Mouse (Mus musculus) myocyte (in vitro differentiated cells): ENCODE measurements at regions not wholly inside any gene's neighbourhood (a gene's known extent, or its start where the extent isn't known, plus 50 kb on each side); places are given as distances from the start of the nearest gene placed in this dataset.

Source experiments
- H3K27me3 ChIP-seq: one replicate; pipeline ENCODE4 v1.6.1; 2011; ENCODE audit not compliant: control insufficient read depth, insufficient read depth, insufficient read length
- H3K36me3 ChIP-seq: one replicate; pipeline ENCODE4 v1.6.1; 2011; ENCODE audit not compliant: control insufficient read depth, insufficient read depth
- H3K4me2 ChIP-seq: one replicate; pipeline ENCODE4 v1.6.1; 2011; ENCODE audit warnings: low read depth, control low read depth
- H3K4me3 ChIP-seq: one replicate; pipeline ENCODE4 v1.5.1; 2011; ENCODE audit warnings: mild to moderate bottlenecking, control low read depth, moderate library complexity
- H3K79me2 ChIP-seq: one replicate; pipeline ENCODE4 v1.6.1; 2011; ENCODE audit not compliant: control insufficient read depth, insufficient read depth
- H3ac ChIP-seq: one replicate; pipeline ENCODE4 v1.6.1; 2011; ENCODE audit not compliant: control insufficient read depth, insufficient read length
- CEBPB ChIP-seq: IDR thresholded peaks from 2 replicates; pipeline ENCODE4 v1.6.1; 2011; ENCODE audit warnings: mild to moderate bottlenecking, moderate library complexity; ENCODE audit not compliant: poor library complexity, insufficient read depth, severe bottlenecking
- E2F4 ChIP-seq: IDR thresholded peaks from one replicate; pipeline ENCODE4 v1.6.1; 2011; ENCODE audit warnings: mild to moderate bottlenecking, control low read depth, moderate library complexity; ENCODE audit not compliant: insufficient read depth
- MAX ChIP-seq: IDR thresholded peaks from one replicate; pipeline ENCODE4 v1.6.1; 2011; ENCODE audit warnings: low read depth, mild to moderate bottlenecking, control low read depth
- MYOD1 ChIP-seq, 3 experiments: IDR thresholded peaks; one replicate each; pipeline ENCODE4 v1.6.1; 2011; ENCODE audit warnings: control low read depth in 2 of 3, low read depth in 2 of 3, mild to moderate bottlenecking in 2 of 3, moderate library complexity in 1 of 3; ENCODE audit not compliant: insufficient read length in 2 of 3, control insufficient read depth in 1 of 3
- MYOG ChIP-seq, 3 experiments: IDR thresholded peaks; one replicate each; pipeline ENCODE4 v1.6.1; 2011; ENCODE audit warnings: control low read depth in 2 of 3, low read depth in 2 of 3, mild to moderate bottlenecking in 2 of 3; ENCODE audit not compliant: insufficient read length in 2 of 3, control insufficient read depth in 1 of 3, insufficient read depth in 1 of 3
- POLR2A ChIP-seq: IDR thresholded peaks from one replicate; pipeline ENCODE4 v1.6.1; 2011; ENCODE audit warnings: low read depth, mild to moderate bottlenecking, control low read depth, moderate library complexity; ENCODE audit not compliant: insufficient read length
- POLR2AphosphoS2 ChIP-seq: IDR thresholded peaks from one replicate; pipeline ENCODE4 v1.6.1; 2011; ENCODE audit warnings: low read depth, control low read depth; ENCODE audit not compliant: insufficient read length
- REST ChIP-seq: IDR thresholded peaks from one replicate; pipeline ENCODE4 v1.6.1; 2011; ENCODE audit warnings: mild to moderate bottlenecking, control low read depth, moderate library complexity; ENCODE audit not compliant: insufficient read depth, insufficient read length
- SRF ChIP-seq: IDR thresholded peaks from one replicate; pipeline ENCODE4 v1.6.1; 2011; ENCODE audit warnings: low read depth; ENCODE audit not compliant: control insufficient read depth, insufficient read length
- TCF12 ChIP-seq: IDR thresholded peaks from one replicate; pipeline ENCODE4 v1.6.1; 2011; ENCODE audit warnings: mild to moderate bottlenecking, control low read depth; ENCODE audit not compliant: poor library complexity, insufficient read depth, severe bottlenecking
- TCF3 ChIP-seq: IDR thresholded peaks from one replicate; pipeline ENCODE4 v1.6.1; 2011; ENCODE audit warnings: low read depth, control low read depth; ENCODE audit not compliant: insufficient read length
- USF1 ChIP-seq: IDR thresholded peaks from one replicate; pipeline ENCODE4 v1.6.1; 2011; ENCODE audit warnings: low read depth, mild to moderate bottlenecking, control low read depth, moderate library complexity

- Histone ChIP-seq H3K4me2 (no peak overlapping the region), H3K36me3 (no peaks in the 10 kb centered on the region), H3K27me3 (peaks cover 5% of the 10 kb centered on the region), H3ac (no peak overlapping the region), H3K79me2 (no peaks in the 10 kb centered on the region), H3K4me3 (no peak overlapping the region)
- TF ChIP-seq E2F4: no peak
- TF ChIP-seq TCF12: no peak
Observed at GRCm38 (mm10) chr17:15157693-15158333, 116.5 kb upstream of the Gm3448 start.

- no peak overlapping the region for H3K4me3 ChIP-seq
- no peak overlapping the region for H3ac ChIP-seq
- H3K27me3 ChIP-seq: no peaks in the 10 kb centered on the region
- no peaks in the 10 kb centered on the region for H3K36me3 ChIP-seq
- no peaks in the 10 kb centered on the region for H3K79me2 ChIP-seq
- no peak overlapping the region for H3K4me2 ChIP-seq
- TF ChIP-seq REST: no peak
Observed at GRCm38 (mm10) chr17:15152996-15153735, 111.8 kb upstream of the Gm3448 start.

- Histone ChIP-seq H3K4me3 (no peak overlapping the region), H3K36me3 (no peaks in the 10 kb centered on the region), H3K27me3 (peaks cover under 1% of the 10 kb centered on the region), H3ac (no peak overlapping the region), H3K79me2 (no peaks in the 10 kb centered on the region), H3K4me2 (no peak overlapping the region)
- no peak for TF ChIP-seq POLR2A
- TF ChIP-seq REST: no peak
- TF ChIP-seq CEBPB: no peak
- no peak for TF ChIP-seq SRF
- no peak for TF ChIP-seq TCF12
- no peak for TF ChIP-seq E2F4
- no peak for TF ChIP-seq MYOD1 (IDR thresholded peaks at IDR 0.05; ENCODE audit: control insufficient read depth in 1 of 3, insufficient read length in 2 of 3, low read depth in 2 of 3)
- TF ChIP-seq MAX: no peak
- TF ChIP-seq USF1: no peak
- no peak for TF ChIP-seq MYOG (IDR thresholded peaks at IDR 0.05; ENCODE audit: control insufficient read depth in 1 of 3, insufficient read depth in 1 of 3, insufficient read length in 2 of 3, low read depth in 2 of 3)
- no peak for TF ChIP-seq POLR2AphosphoS2
- no peak for TF ChIP-seq TCF3
Observed at GRCm38 (mm10) chr17:15152477-15152876, 111.1 kb upstream of the Gm3448 start.

- H3K27me3 ChIP-seq: peaks cover 5% of the 10 kb centered on the region
- TF ChIP-seq POLR2A (no peak), E2F4 (no peak), MYOD1 (IDR thresholded peaks at IDR 0.05; ENCODE audit: control insufficient read depth in 1 of 3, insufficient read length in 2 of 3, low read depth in 2 of 3) (no peak), TCF3 (no peak), POLR2AphosphoS2 (no peak), SRF (no peak), REST (no peak), CEBPB (no peak), TCF12 (no peak), MAX (no peak), USF1 (no peak), MYOG (IDR thresholded peaks at IDR 0.05; ENCODE audit: control insufficient read depth in 1 of 3, insufficient read depth in 1 of 3, insufficient read length in 2 of 3, low read depth in 2 of 3) (no peak)
- H3ac ChIP-seq: no peak overlapping the region
- H3K4me3 ChIP-seq: no peak overlapping the region
- H3K4me2 ChIP-seq: no peak overlapping the region
- H3K79me2 ChIP-seq: no peaks in the 10 kb centered on the region
- no peaks in the 10 kb centered on the region for H3K36me3 ChIP-seq
Observed at GRCm38 (mm10) chr17:15151695-15152094, 110.4 kb upstream of the Gm3448 start.

GRCm38 (mm10) chr17:15146607-15147006, 105.3 kb upstream of the Gm3448 start:
- TF ChIP-seq MYOD1 (IDR thresholded peaks at IDR 0.05; ENCODE audit: control insufficient read depth in 1 of 3, insufficient read length in 2 of 3, low read depth in 2 of 3) (no peak), TCF12 (no peak), E2F4 (no peak), MAX (no peak), USF1 (no peak), MYOG (IDR thresholded peaks at IDR 0.05; ENCODE audit: control insufficient read depth in 1 of 3, insufficient read depth in 1 of 3, insufficient read length in 2 of 3, low read depth in 2 of 3) (no peak), TCF3 (no peak), POLR2A (no peak), REST (no peak), POLR2AphosphoS2 (no peak), CEBPB (no peak), SRF (no peak)
- Histone ChIP-seq H3K4me3 (no peak overlapping the region), H3K36me3 (no peaks in the 10 kb centered on the region), H3K79me2 (no peaks in the 10 kb centered on the region), H3ac (no peak overlapping the region), H3K27me3 (peaks cover 10% of the 10 kb centered on the region), H3K4me2 (no peak overlapping the region)
